Comparison of ENCODE assay signal across 21 mouse cellular contexts in the genomic region with DNA sequence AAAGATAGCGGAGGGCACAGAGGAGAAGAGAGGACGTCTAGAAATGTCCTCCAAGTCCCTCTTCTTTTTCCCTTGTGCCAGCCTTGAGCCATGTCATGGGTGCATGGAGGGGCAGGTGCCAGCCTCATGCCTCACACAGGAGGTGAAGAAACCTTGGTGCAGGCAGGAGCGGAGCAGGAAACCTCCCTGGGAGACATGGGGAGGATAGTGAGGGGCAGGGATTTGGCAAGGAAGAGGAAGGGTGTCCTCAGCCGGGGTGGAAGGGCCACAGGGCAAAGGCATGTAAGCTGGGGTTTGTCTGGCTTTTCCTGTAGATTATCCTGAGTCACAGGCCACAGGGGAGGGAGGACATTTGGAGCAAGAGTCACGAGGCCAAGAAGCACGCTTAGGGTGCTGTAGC. TPM values are rescaled to one million over a fixed set of nuclear protein-coding genes. Genes with fewer than 3 reads are reported as not detected.
DNase-seq lines count a peak whose midpoint lies in the region; ATAC-seq and TF ChIP-seq lines count a peak whose summit lies in the region.
"Had no signal": no experiment of that assay in that cellular context is flagged by ENCODE, and none has a peak within 500 bp of the region (broad histone marks: within the 10 kb centered on the region; RNA-seq: fewer than 3 reads in every experiment).

No protein-coding gene starts in this region.

- peak; percentile 24 for DNase-seq in adrenal gland, postnatal 10 days
- DNase-seq in adrenal gland, adult (ENCODE audit: inconsistent age in 2 of 2, low spot score in 1 of 2) = no peak
- no peak for DNase-seq in embryonic facial prominence, embryonic 10.5 days (ENCODE audit: low spot score)
- peak; percentile 17 for DNase-seq in kidney, adult 2 months
- DNase-seq in kidney, postnatal 4 days = no peak
- peak; percentile 77 for DNase-seq in cerebellum, adult 9-11 months
- DNase-seq in lung, postnatal 36 days = no peak
- DNase-seq: forebrain, postnatal 0 days; heart, postnatal 36 days; lung, embryonic 14.5 days; right cerebral cortex, postnatal 4 days; thymus, postnatal 14 days had no signal

- no peak for TF ChIP-seq CTCF in kidney, adult 2 months (conservative IDR thresholded peaks at IDR 0.05; ENCODE audit: insufficient read depth, insufficient read length, low read depth, low read length)

- 70% methylated on average over 6 of the region's 6 CpGs for whole genome bisulfite sequencing in embryonic facial prominence, embryonic 13.5 days
- 71% methylated on average over 6 of the region's 6 CpGs for WGBS in embryonic facial prominence, embryonic 10.5 days
- 57% methylated on average over 6 of the region's 6 CpGs for WGBS in kidney, adult 2 months

- H3K27ac ChIP-seq in embryonic facial prominence, embryonic 13.5 days = no peak overlapping the region
- no peak overlapping the region for H3K27ac ChIP-seq in embryonic facial prominence, embryonic 10.5 days (replicated peaks)
- no peak overlapping the region for H3K27ac ChIP-seq in kidney, adult 2 months (ENCODE audit: insufficient read depth, low read depth, low read length)
- H3K27ac ChIP-seq: heart, embryonic 15.5 days; layer of hippocampus, adult 2 months; limb, embryonic 15.5 days; liver, embryonic 14.5 days; midbrain, embryonic 13.5 days had no signal

- peaks cover 10% of the 10 kb centered on the region; the same call in 1 of the 2 replicates for H3K27me3 ChIP-seq in embryonic facial prominence, embryonic 13.5 days
- peaks cover 35% of the 10 kb centered on the region for H3K27me3 ChIP-seq in embryonic facial prominence, embryonic 10.5 days (replicated peaks; ENCODE audit: low read depth, poor library complexity, severe bottlenecking)
- no peaks in the 10 kb centered on the region for H3K27me3 ChIP-seq in kidney, adult 2 months (replicated peaks; ENCODE audit: control insufficient read depth, insufficient read depth, low read length)

- 0 out of 2 replicates have a peak overlapping the region, but pooled peaks have one; percentile 6 for H3K9ac ChIP-seq in embryonic facial prominence, embryonic 13.5 days
- H3K9ac ChIP-seq: forebrain, postnatal 0 days; heart, embryonic 15.5 days; limb, embryonic 15.5 days; liver, embryonic 14.5 days; lung, embryonic 14.5 days; midbrain, embryonic 13.5 days had no signal

- H3K9me3 ChIP-seq in embryonic facial prominence, embryonic 13.5 days = no peaks in the 10 kb centered on the region
- H3K9me3 ChIP-seq in embryonic facial prominence, embryonic 10.5 days = no peaks in the 10 kb centered on the region
- H3K9me3 ChIP-seq: heart, embryonic 15.5 days; limb, embryonic 15.5 days; megakaryocyte, embryonic 14.5 days; midbrain, embryonic 13.5 days had no signal

- H3K4me3 ChIP-seq in embryonic facial prominence, embryonic 13.5 days = no peak overlapping the region
- H3K4me3 ChIP-seq in embryonic facial prominence, embryonic 10.5 days = no peak overlapping the region
- no peak overlapping the region for H3K4me3 ChIP-seq in kidney, adult 2 months (ENCODE audit: insufficient read depth, low read depth, low read length)
- H3K4me3 ChIP-seq: heart, embryonic 15.5 days; layer of hippocampus, adult 2 months; limb, embryonic 15.5 days; megakaryocyte, embryonic 14.5 days; midbrain, embryonic 13.5 days had no signal

- no peak for TF ChIP-seq POLR2A in kidney, adult 2 months (IDR thresholded peaks at IDR 0.05; ENCODE audit: low read depth, low read length)

- no peak overlapping the region for H3K4me2 ChIP-seq in embryonic facial prominence, embryonic 13.5 days
- H3K4me2 ChIP-seq: heart, embryonic 15.5 days; limb, embryonic 15.5 days; lung, embryonic 14.5 days; midbrain, embryonic 13.5 days had no signal

- no peak for ATAC-seq in embryonic facial prominence, embryonic 13.5 days (ENCODE audit: insufficient number of reproducible peaks, insufficient read depth, low FRiP score, low TSS enrichment, low read depth)
- ATAC-seq: forebrain, postnatal 0 days; inflammation-experienced regulatory T-cells, adult 6 months; midbrain, embryonic 13.5 days had no signal

- H3K36me3 ChIP-seq in embryonic facial prominence, embryonic 13.5 days = no peaks in the 10 kb centered on the region
- no peaks in the 10 kb centered on the region for H3K36me3 ChIP-seq in embryonic facial prominence, embryonic 10.5 days (replicated peaks)
- H3K36me3 ChIP-seq in kidney, adult 2 months (ENCODE audit: control insufficient read depth, insufficient read depth, low read length) = no peaks in the 10 kb centered on the region
- H3K36me3 ChIP-seq: heart, embryonic 15.5 days; limb, embryonic 15.5 days; midbrain, embryonic 13.5 days had no signal

- peaks cover 8% of the 10 kb centered on the region for H3K4me1 ChIP-seq in embryonic facial prominence, embryonic 13.5 days
- H3K4me1 ChIP-seq in embryonic facial prominence, embryonic 10.5 days = peaks cover 20% of the 10 kb centered on the region
- peaks cover 9% of the 10 kb centered on the region; the same call in 1 of the 2 replicates for H3K4me1 ChIP-seq in kidney, adult 2 months (ENCODE audit: control insufficient read depth, insufficient read depth, low read length)

RNA-seq across cellular contexts. Expression of a gene that starts 3.6 kb away (rescaled TPM):
- 10 to 100 TPM in 1 of 2 experiments, 1 to 10 TPM in 1; 4.0 to 10.9 TPM for total RNA-seq in adrenal gland, postnatal 10 days (2021)
- polyA plus RNA-seq in embryonic facial prominence, embryonic 13.5 days (2015; fragmentation: Nextera tagmentation; extraction: Ambion mirVana) = 1.2 and 1.5 TPM in 2 replicates
- 0.83 and 0.95 TPM in 2 replicates for polyA plus RNA-seq in embryonic facial prominence, embryonic 10.5 days (2016; fragmentation: Nextera tagmentation; extraction: Ambion mirVana)
- polyA plus RNA-seq in kidney, adult 2 months (2012; rRNA removed) = 6.1 and 7.4 TPM in 2 replicates
- total RNA-seq: monocyte, adult 5-6 weeks had no signal

RNA-seq across cellular contexts. Expression of a gene that starts 5.9 kb away (rescaled TPM):
- 10 to 100 TPM; 24.1 to 33.5 TPM for total RNA-seq in adrenal gland, postnatal 10 days (2021)
- polyA plus RNA-seq in embryonic facial prominence, embryonic 13.5 days (2015; fragmentation: Nextera tagmentation; extraction: Ambion mirVana) = 11.4 and 12.1 TPM in 2 replicates
- polyA plus RNA-seq in embryonic facial prominence, embryonic 10.5 days (2016; fragmentation: Nextera tagmentation; extraction: Ambion mirVana) = 10.7 and 11.6 TPM in 2 replicates
- 35.0 and 42.1 TPM in 2 replicates for polyA plus RNA-seq in kidney, adult 2 months (2012; rRNA removed)

RNA-seq across cellular contexts. Expression of a gene that starts 48.2 kb away (rescaled TPM):
- 10 to 100 TPM; 36.9 to 45.3 TPM for total RNA-seq in adrenal gland, postnatal 10 days (2021)
- 9.3 and 12.4 TPM in 2 replicates for polyA plus RNA-seq in embryonic facial prominence, embryonic 13.5 days (2015; fragmentation: Nextera tagmentation; extraction: Ambion mirVana)
- polyA plus RNA-seq in embryonic facial prominence, embryonic 10.5 days (2016; fragmentation: Nextera tagmentation; extraction: Ambion mirVana) = 6.7 and 7.2 TPM in 2 replicates
- 49.7 and 69.1 TPM in 2 replicates for polyA plus RNA-seq in kidney, adult 2 months (2012; rRNA removed)

RNA-seq across cellular contexts. Expression of a gene that starts 54.4 kb away (rescaled TPM):
- total RNA-seq in adrenal gland, postnatal 10 days (2021) = 10 to 100 TPM; 28.6 to 29.5 TPM
- 7.6 and 10.7 TPM in 2 replicates for polyA plus RNA-seq in embryonic facial prominence, embryonic 13.5 days (2015; fragmentation: Nextera tagmentation; extraction: Ambion mirVana)
- 4.9 and 5.1 TPM in 2 replicates for polyA plus RNA-seq in embryonic facial prominence, embryonic 10.5 days (2016; fragmentation: Nextera tagmentation; extraction: Ambion mirVana)
- 24.3 and 25.7 TPM in 2 replicates for polyA plus RNA-seq in kidney, adult 2 months (2012; rRNA removed)

RNA-seq across cellular contexts. Expression of a gene that starts 55.4 kb away (rescaled TPM):
- 1 to 10 TPM; 4.1 to 4.7 TPM for total RNA-seq in adrenal gland, postnatal 10 days (2021)
- 0.76 and 1.1 TPM in 2 replicates for polyA plus RNA-seq in embryonic facial prominence, embryonic 13.5 days (2015; fragmentation: Nextera tagmentation; extraction: Ambion mirVana)
- polyA plus RNA-seq in embryonic facial prominence, embryonic 10.5 days (2016; fragmentation: Nextera tagmentation; extraction: Ambion mirVana) = 0.45 and 0.50 TPM in 2 replicates
- polyA plus RNA-seq in kidney, adult 2 months (2012; rRNA removed) = 0.48 and 0.62 TPM in 2 replicates
- total RNA-seq: monocyte, adult 5-6 weeks had no signal
- polyA plus RNA-seq: lung, embryonic 14.5 days had no signal

Comparison
In these comparisons a context has a peak if more than half of its experiments do, and no peak if none do; other contexts are left out.
1. DNase-seq: peak in adrenal gland, postnatal 10 days (single experiment), kidney, adult 2 months (single experiment) and cerebellum, adult 9-11 months (single experiment); none in adrenal gland, adult (0 of 2), embryonic facial prominence, embryonic 10.5 days (single experiment), kidney, postnatal 4 days (0 of 2) and lung, postnatal 36 days (single experiment).